Mouse (Mus musculus) right cerebral cortex, postnatal 36 days (tissue): Measurements from ENCODE around the gene Acadm.

Experiments
- DNase-seq, 2 experiments: peaks; one replicate each; pipeline ENCODE4 v3.0.0; 2022; ENCODE audit warnings: low spot score in 2 of 2, mixed read lengths in 1 of 2

The Acadm gene

DNA sequence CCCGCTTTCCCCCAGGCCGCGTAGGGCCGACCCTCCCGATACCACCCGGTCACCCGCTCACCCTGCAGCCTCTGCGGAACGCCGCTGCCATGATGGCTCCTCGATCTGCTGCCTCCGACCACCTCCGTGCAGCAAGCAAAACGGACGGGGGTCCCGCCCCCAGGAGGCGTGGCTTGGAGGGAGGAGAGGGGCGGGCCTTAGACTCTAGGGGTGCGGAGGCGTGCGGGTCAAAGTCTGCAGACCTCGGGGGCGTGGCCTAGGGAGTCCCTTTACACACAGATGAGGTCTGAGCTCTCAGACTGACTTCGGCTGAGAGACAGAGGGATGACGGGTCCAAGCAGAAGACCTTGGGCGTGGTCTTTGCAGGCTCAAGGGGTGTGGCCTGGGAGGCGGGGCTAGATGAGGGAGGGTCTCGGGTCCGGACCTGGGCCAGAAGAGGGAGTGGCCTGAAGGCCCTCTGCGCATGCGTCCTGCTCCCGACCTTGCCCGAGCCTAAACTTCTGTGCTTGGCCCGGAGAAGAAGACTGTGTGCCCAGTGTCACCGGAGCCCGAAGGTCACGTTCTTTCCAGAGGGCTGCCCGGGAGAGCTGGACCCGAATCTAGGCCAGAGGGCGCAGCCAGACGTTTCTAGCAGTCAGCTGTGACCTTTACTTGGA, at the start of gene Acadm:
TSS of gene Acadm (minus strand) at position 298 of the 656 bp plus-strand sequence.
- DNase-seq, result peak; percentile 85 to 91

DNA sequence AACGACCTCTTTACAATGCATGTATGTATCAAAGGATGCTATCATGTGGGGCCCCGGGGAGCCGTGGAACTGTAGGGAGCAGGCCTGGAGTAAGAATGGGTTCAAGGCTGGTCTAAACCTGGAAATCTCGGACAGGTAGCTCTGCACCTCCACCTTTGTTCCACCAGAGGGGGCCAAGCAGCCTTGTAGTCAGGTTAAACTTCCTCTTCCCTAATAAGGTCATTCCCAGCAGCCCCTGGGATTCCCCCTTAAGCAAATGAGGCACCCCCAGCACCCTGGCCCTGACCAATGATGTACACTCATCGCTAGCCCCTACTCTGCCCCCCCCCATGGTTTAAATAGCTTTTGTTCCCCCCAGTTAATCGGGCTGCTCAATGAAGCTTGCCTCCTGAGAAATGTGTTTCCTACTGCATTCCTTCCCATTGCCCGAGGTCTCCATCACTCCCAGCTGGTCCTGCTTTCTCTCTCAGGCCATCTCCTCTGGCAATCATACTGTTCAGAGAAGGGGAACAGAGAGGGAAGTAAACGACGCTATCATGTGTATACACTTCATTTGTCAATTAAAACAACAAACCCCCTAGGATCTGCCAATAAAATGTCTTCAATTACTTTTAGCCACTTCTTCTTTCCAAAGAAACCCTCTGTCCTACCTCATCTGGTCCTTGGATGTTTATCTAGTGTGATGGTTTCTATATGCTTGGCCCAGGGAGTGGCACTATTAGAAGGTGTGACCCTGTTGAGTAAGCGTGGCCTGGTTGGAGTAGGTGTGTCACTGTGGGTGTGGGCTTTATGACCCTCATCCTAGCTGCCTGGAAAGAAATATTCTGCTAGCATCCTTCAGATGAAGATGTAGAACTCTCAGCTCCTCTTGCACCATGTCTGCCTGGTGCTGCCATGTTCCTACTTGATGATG, 40.3 kb upstream of the Acadm start:
- DNase-seq, result no peak

DNA sequence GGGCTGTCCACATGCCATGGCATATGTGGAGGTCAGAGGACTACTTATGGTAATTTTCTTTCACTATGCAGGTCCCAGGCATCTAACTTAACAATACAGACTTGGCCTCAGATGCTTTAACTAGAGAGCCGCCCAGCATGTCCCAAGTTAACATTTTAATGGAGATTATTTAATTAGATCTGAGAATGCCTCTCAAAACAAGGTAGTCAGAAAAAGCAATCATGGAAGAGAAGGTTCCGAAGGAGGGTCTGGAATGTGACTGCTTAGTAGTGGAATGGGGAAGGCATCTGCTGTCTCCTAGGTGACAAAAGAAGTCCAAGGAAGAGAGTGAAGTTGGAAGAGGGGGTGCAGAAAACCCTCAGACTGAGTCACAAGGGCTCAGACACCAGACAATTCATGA, 36.2 kb upstream of the Acadm start:
- no peak for DNase-seq

- no peak for DNase-seq
These were observed 31.4 kb upstream of the Acadm start for GRCm38 (mm10) chr3:153975791-153976190.

- DNase-seq, result no peak
These were observed 30.6 kb upstream of the Acadm start for GRCm38 (mm10) chr3:153975060-153975459.

GRCm38 (mm10) chr3:153973949-153974760, 29.7 kb upstream of the Acadm start:
- no peak for DNase-seq

GRCm38 (mm10) chr3:153973171-153973948, 28.9 kb upstream of the Acadm start, which contains the start of gene Slc44a5:
TSS of gene Slc44a5 (plus strand) at chr3:153973436.
- peak; percentile 38 to 41 for DNase-seq

DNA sequence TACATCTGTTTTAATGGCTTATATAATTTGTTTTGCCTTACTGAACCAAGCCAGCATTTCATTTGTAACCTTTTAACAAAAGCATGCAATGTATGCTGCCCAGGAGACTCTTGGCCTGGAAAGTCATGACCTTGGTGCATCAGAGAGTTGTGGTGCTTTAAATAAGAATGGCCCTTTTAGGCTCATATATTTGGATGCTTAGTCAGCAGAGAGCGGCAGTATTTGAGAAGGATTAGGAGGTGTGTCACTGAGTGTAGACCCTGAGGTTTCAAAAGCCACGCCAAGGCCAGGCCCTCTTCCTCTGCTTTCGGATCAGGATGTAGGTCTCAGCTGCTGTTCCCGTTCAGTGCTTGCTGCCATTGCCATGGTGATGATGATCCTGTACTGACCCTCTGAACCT, 25.0 kb upstream of the Acadm start:
- DNase-seq, result no peak

- no peak for DNase-seq
These were observed 24.1 kb upstream of the Acadm start for GRCm38 (mm10) chr3:153968549-153968948.

- DNase-seq, result no peak
These were observed 23.0 kb upstream of the Acadm start for GRCm38 (mm10) chr3:153967447-153967846.

- DNase-seq, result no peak
These were observed 17.4 kb upstream of the Acadm start for GRCm38 (mm10) chr3:153961632-153962389.

DNA sequence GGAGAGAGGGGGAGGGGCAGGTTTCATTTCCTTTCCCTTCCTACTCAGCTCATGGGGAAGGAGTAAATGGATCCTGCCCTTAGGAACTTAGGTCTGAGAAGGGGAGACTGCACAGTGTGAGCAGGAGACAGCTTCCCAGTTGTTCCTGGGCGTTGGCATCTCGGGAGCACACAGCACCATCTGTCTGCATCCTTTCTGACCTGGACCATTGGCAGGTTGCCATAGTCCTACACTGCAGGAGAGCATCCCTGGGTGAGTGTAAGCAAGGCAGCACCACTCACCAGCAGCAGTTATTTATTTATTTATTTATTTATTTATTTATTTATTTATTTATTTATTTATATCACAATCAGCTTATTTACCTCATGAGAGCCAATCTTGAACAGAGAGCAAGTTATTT, 16.5 kb upstream of the Acadm start:
- no peak for DNase-seq

GRCm38 (mm10) chr3:153959731-153960207, 15.3 kb upstream of the Acadm start:
- DNase-seq, result no peak

DNA sequence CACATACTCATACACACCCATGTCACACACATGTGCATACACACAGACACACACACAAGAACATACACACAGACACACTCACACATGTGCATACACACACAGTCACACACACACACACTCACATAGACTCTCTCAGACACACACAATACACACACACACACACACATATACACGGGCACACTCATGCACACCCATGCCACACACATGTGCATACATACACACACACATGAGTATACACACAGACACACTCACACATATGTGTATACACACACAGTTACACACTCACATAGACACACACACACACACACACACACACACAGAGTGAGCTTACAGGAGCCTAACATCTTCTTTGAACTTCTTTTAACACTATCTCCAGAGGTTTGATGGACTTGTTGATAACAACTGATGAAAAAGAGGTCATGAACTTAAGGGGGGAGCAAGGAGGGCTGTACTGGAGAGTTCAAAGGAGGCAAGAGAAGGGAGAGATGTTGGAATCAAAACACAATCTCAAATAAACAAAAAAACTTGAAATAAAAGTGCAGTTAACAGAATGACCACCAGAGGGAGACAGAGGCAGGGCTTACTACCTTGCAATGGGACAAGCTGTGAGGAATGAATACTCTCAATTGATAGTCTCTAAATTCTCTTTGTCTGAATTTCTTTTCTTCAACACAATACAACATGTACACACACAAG, 14.8 kb upstream of the Acadm start:
- no peak for DNase-seq

DNA sequence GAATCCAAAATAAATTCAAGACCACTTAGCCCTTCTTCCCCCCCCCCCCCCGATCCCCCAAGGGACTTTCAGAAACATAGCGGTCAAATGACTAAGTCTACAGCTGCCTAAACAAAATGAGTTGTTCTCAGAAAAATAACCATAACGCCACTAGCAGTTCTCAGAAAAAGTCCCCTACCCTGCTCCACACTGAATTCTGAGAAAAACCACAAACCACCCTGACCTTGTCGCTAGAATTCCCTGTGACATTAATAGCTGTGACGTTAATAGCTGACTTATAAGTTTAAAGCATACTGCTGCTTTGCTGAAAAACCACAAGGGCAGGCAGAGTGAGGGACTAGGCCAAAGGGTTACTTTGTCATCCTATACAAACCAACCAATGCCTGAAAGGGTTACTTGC, 13.5 kb upstream of the Acadm start:
- no peak for DNase-seq

GRCm38 (mm10) chr3:153948176-153948575, 3.7 kb upstream of the Acadm start:
- no peak for DNase-seq

DNA sequence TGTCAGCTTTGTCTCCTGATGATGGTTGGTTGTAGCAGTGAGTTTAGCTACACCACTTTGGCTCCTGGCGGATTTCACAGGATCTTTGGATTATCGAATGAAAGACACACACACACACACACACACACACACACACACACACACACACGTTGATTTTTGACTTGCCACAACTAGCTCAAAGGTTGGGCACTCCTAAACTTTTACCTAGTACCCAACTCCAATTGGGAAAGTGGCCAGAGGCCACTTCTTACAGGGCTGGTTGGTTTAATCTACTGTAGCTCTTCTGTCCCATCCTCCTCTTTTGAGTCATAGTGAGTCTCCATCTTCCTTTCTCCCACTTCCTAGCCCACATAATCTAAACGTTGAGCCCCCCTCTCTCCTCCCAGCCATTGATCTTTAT, 2.8 kb upstream of the Acadm start:
- no peak for DNase-seq

- DNase-seq, result peak in 1 of 2 experiments; percentile 21
These were observed 514 bp downstream of the Acadm start for GRCm38 (mm10) chr3:153943901-153944334.

DNA sequence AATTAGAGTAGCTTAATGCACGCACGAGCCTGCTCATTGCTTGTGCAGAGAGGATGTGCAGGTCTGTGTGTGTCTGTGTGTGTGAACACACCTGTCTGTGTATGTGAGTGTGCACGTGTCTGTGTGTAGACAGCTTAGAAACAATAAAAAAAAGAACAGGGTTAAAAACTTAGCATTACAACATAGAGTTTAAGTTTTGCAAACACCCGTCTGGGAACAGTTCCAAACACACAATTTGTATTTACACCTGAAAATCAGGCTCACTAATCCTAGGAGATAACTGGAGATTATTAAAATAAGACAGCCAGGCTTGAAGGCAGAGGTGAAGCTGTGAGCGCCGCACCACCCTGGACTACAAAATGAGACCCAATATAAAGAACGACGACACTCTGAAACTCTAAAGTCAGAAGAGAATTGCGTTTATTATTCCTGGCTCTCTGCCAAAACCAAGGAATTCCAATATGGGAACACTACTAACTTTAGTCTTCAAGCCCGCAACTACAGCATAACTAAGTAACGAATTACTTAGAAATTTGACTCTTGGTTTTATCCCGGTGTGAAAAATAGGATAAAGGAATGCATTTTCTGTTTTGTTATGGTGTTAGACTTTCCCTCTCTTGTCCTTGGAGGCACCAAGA, 1.3 kb downstream of the Acadm start:
- no peak for DNase-seq
